Mouse (Mus musculus) MEL (cell line): ENCODE data around the gene Ntn1. TPM values are rescaled to one million over a fixed set of nuclear protein-coding genes. Genes with fewer than 3 reads are reported as not detected.

Experiments
- DNase-seq: peaks from one replicate; pipeline ENCODE4 v3.0.0; 2011; ENCODE audit warnings: low read depth, low spot score
- H3K27ac ChIP-seq: 2 replicates; pipeline ENCODE4 v1.5.1; 2012; ENCODE audit warnings: low read depth, mild to moderate bottlenecking, control low read depth, low read length, moderate library complexity; ENCODE audit not compliant: control insufficient read depth
- H3K27me3 ChIP-seq, 2 experiments: fragments of 150-350 bp in 1 of 2; sonication (generic) in 1 of 2; 2 replicates each; pipeline ENCODE4 v1.6.1; 2012; ENCODE audit warnings: low read length in 2 of 2, mild to moderate bottlenecking in 2 of 2, improper control_type of control experiment in 1 of 2, moderate library complexity in 1 of 2; ENCODE audit not compliant: insufficient read depth in 2 of 2, control insufficient read depth in 1 of 2
- H3K36me3 ChIP-seq, 2 experiments: 2 replicates each; pipeline ENCODE4 v1.6.1; 2012 to 2014; ENCODE audit warnings: low read length in 2 of 2, improper control_type of control experiment in 1 of 2, inconsistent platforms in 1 of 2, mild to moderate bottlenecking in 1 of 2; ENCODE audit not compliant: insufficient read depth in 2 of 2, control insufficient read depth in 1 of 2
- H3K4me1 ChIP-seq, 2 experiments: fragments of 150-350 bp in 1 of 2; sonication (generic) in 1 of 2; 2 replicates each; pipeline ENCODE4 v1.6.1; 2012; ENCODE audit warnings: low read length in 2 of 2, improper control_type of control experiment in 1 of 2, mild to moderate bottlenecking in 1 of 2; ENCODE audit not compliant: insufficient read depth in 2 of 2, control insufficient read depth in 1 of 2
- H3K4me3 ChIP-seq, 2 experiments: fragments of 150-350 bp in 1 of 2; sonication (generic) in 1 of 2; 2 replicates each; pipeline ENCODE4 v1.5.1; 2012; ENCODE audit warnings: low read depth in 2 of 2, low read length in 2 of 2, mild to moderate bottlenecking in 2 of 2, moderate library complexity in 2 of 2, control low read depth in 1 of 2, improper control_type of control experiment in 1 of 2; ENCODE audit not compliant: control insufficient read depth in 1 of 2, insufficient read depth in 1 of 2
- H3K79me2 ChIP-seq: 2 replicates; pipeline ENCODE4 v1.6.1; 2012; ENCODE audit warnings: mild to moderate bottlenecking, low read length, moderate library complexity; ENCODE audit not compliant: control insufficient read depth, poor library complexity, insufficient read depth
- H3K9ac ChIP-seq: 2 replicates; pipeline ENCODE4 v1.6.1; 2012; ENCODE audit warnings: low read depth, mild to moderate bottlenecking, control low read depth, low read length, moderate library complexity; ENCODE audit not compliant: control insufficient read depth, poor library complexity, severe bottlenecking
- H3K9me3 ChIP-seq: fragments of 150-350 bp; sonication (generic); replicated peaks from 2 replicates; pipeline ENCODE4 v1.6.1; 2012; ENCODE audit warnings: mild to moderate bottlenecking, low read length, improper control_type of control experiment, moderate library complexity; ENCODE audit not compliant: insufficient read depth
- BHLHE40 ChIP-seq: IDR thresholded peaks from 2 replicates; pipeline ENCODE4 v1.6.1; 2012; ENCODE audit warnings: low read depth, mild to moderate bottlenecking, inconsistent platforms, low read length, improper control_type of control experiment, borderline replicate concordance
- CHD1 ChIP-seq: IDR thresholded peaks from 2 replicates; pipeline ENCODE4 v1.6.1; 2012; ENCODE audit warnings: low read depth, mild to moderate bottlenecking, inconsistent platforms, low read length, improper control_type of control experiment
- ELF1 ChIP-seq: IDR thresholded peaks from 2 replicates; pipeline ENCODE4 v1.6.1; 2014; ENCODE audit warnings: low read depth, mild to moderate bottlenecking, inconsistent platforms, low read length, improper control_type of control experiment, moderate library complexity
- ETS1 ChIP-seq: IDR thresholded peaks from 2 replicates; pipeline ENCODE4 v1.6.1; 2012; ENCODE audit warnings: low read depth, mild to moderate bottlenecking, inconsistent platforms, low read length, improper control_type of control experiment, moderate library complexity
- GABPA ChIP-seq: IDR thresholded peaks from 2 replicates; pipeline ENCODE4 v1.6.1; 2012; ENCODE audit warnings: low read depth, mild to moderate bottlenecking, inconsistent platforms, low read length, improper control_type of control experiment, moderate library complexity
- GATA1 ChIP-seq: IDR thresholded peaks from 2 replicates; pipeline ENCODE4 v1.6.1; 2011; ENCODE audit warnings: low read depth, low read length, improper control_type of control experiment
- MEF2A ChIP-seq: IDR thresholded peaks from 2 replicates; pipeline ENCODE4 v1.6.1; 2014; ENCODE audit warnings: low read depth, mild to moderate bottlenecking, inconsistent platforms, low read length, improper control_type of control experiment; ENCODE audit not compliant: poor library complexity, insufficient replicate concordance, severe bottlenecking; ENCODE audit errors: extremely low read depth
- MYC ChIP-seq: IDR thresholded peaks from 2 replicates; pipeline ENCODE4 v1.6.1; 2011; ENCODE audit warnings: low read depth, mild to moderate bottlenecking, low read length, improper control_type of control experiment, moderate library complexity
- NELFE ChIP-seq: IDR thresholded peaks from 2 replicates; pipeline ENCODE4 v1.6.1; 2011; ENCODE audit warnings: low read depth, low read length, improper control_type of control experiment
- NRF1 ChIP-seq: IDR thresholded peaks from 2 replicates; pipeline ENCODE4 v1.6.1; 2014; ENCODE audit warnings: low read depth, mild to moderate bottlenecking, inconsistent platforms, low read length, improper control_type of control experiment, moderate library complexity; ENCODE audit not compliant: poor library complexity, insufficient read depth, severe bottlenecking
- POLR2A ChIP-seq, 2 experiments: IDR thresholded peaks; 2 replicates each; pipeline ENCODE4 v1.6.1; 2011 to 2012; ENCODE audit warnings: low read length in 2 of 2, mild to moderate bottlenecking in 2 of 2, control low read depth in 1 of 2, improper control_type of control experiment in 1 of 2, low read depth in 1 of 2, moderate library complexity in 1 of 2; ENCODE audit not compliant: control insufficient read depth in 1 of 2, insufficient read depth in 1 of 2, poor library complexity in 1 of 2
- POLR2AphosphoS5 ChIP-seq: IDR thresholded peaks from 2 replicates; pipeline ENCODE4 v1.6.1; 2012; ENCODE audit warnings: low read depth, borderline replicate concordance, mild to moderate bottlenecking, inconsistent platforms, low read length, moderate library complexity, mixed read lengths
- RAD21 ChIP-seq: IDR thresholded peaks from 2 replicates; pipeline ENCODE4 v1.6.1; 2011; ENCODE audit warnings: mild to moderate bottlenecking, low read depth, low read length, improper control_type of control experiment
- RCOR1 ChIP-seq: IDR thresholded peaks from 2 replicates; pipeline ENCODE4 v1.6.1; 2012; ENCODE audit warnings: low read depth, mild to moderate bottlenecking, inconsistent platforms, low read length, improper control_type of control experiment
- SIN3A ChIP-seq: IDR thresholded peaks from 2 replicates; pipeline ENCODE4 v1.6.1; 2012; ENCODE audit warnings: low read length, improper control_type of control experiment, inconsistent platforms
- TAL1 ChIP-seq: IDR thresholded peaks from 2 replicates; pipeline ENCODE4 v1.6.1; 2012; ENCODE audit warnings: mild to moderate bottlenecking, inconsistent platforms, low read length, moderate library complexity, mixed read lengths
- TBP ChIP-seq: IDR thresholded peaks from 2 replicates; pipeline ENCODE4 v1.8.0; 2011; ENCODE audit warnings: low read depth, low read length, improper control_type of control experiment
- TCF12 ChIP-seq: IDR thresholded peaks from 2 replicates; pipeline ENCODE4 v1.6.1; 2014; ENCODE audit warnings: low read depth, mild to moderate bottlenecking, inconsistent platforms, low read length, improper control_type of control experiment, moderate library complexity
- USF1 ChIP-seq: IDR thresholded peaks from 2 replicates; pipeline ENCODE4 v1.6.1; 2014; ENCODE audit warnings: low read depth, mild to moderate bottlenecking, inconsistent platforms, low read length, improper control_type of control experiment, moderate library complexity
- ZKSCAN1 ChIP-seq: IDR thresholded peaks from 2 replicates; pipeline ENCODE4 v1.6.1; 2012; ENCODE audit warnings: low read depth, mild to moderate bottlenecking, inconsistent platforms, low read length, improper control_type of control experiment, moderate library complexity
- ZMIZ1 ChIP-seq: IDR thresholded peaks from 2 replicates; pipeline ENCODE4 v1.6.1; 2012; ENCODE audit warnings: low read depth, mild to moderate bottlenecking, inconsistent platforms, low read length, improper control_type of control experiment, moderate library complexity
- ZNF384 ChIP-seq: IDR thresholded peaks from 2 replicates; pipeline ENCODE4 v1.6.1; 2012; ENCODE audit warnings: low read depth, mild to moderate bottlenecking, inconsistent platforms, low read length, improper control_type of control experiment
- polyA plus RNA-seq, 2 experiments: library from polyadenylated mRNA; stranded (reverse) in 1 of 2; unstranded in 1 of 2; fragments of >175 nt in 1 of 2; fragments of >200 nt in 1 of 2; gene quantifications; 2 replicates each; pipeline versions ENCODE4 v1.2.1 to v1.2.4; 2012; ENCODE audit warnings: low replicate concordance in 2 of 2, low read depth in 1 of 2; ENCODE audit not compliant: insufficient read length in 2 of 2, insufficient read depth in 1 of 2, missing spikeins in 1 of 2
- total RNA-seq: library from RNA; depleted of rRNA; stranded (reverse); fragments of 300-350 nt; gene quantifications from 2 replicates; pipeline ENCODE4 v1.2.3, GENCODE M21; 2012

Gene Ntn1
- total and polyA plus RNA-seq, 3 experiments: not detected

DNA sequence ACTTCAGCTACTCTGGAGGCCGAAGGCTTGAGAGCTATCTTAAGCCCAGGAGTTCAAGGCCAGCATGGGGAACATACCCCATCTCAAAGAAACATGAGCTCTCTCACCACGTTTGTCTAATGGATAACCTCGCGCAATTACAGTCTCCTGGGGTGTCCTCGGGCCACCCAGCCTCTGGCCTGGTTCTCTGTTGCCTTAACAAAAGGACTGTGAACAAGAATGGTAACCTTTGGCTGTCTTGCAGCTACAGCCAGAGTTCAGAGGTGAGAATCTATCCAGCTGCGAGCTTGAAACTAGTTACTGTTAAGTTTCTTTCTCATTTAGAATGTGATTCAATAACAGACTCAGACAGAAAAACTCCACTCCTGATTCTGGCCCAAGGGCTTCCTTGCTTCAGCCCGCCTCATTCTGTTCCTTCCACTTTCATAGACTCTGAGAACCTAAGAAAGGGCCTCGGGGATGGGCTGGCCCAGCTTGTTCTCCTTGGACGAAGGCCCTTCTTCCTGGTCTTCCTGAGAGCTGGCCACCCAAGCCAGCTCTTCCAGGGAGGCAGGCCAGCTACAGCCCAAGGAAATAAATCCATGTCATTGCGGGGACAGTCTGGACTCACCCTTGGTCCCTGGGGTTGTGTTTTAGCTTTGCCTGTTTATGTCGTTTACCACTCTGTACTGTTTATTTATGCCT, 12.5 kb downstream of the Ntn1 start:
- H3K79me2 ChIP-seq: no peaks in the 10 kb centered on the region
- peaks cover 0 to 3% of the 10 kb centered on the region in 2 experiments; a peak in 2 of 4 replicates for H3K27me3 ChIP-seq
- 0 out of 4 replicates have a peak, but pooled peaks cover 0 to 3% of the 10 kb centered on the region in 2 experiments for H3K4me1 ChIP-seq
- DNase-seq: no peak
- no peak overlapping the region for H3K4me3 ChIP-seq
- H3K9me3 ChIP-seq: no peaks in the 10 kb centered on the region
- no peak overlapping the region for H3K9ac ChIP-seq
- TF ChIP-seq MEF2A (no peak), GABPA (no peak), SIN3A (no peak), BHLHE40 (no peak), USF1 (no peak), RCOR1 (no peak), MYC (no peak), RAD21 (no peak), CHD1 (no peak), NRF1 (no peak), ETS1 (no peak), POLR2A (IDR thresholded peaks at IDR 0.05; ENCODE audit: control insufficient read depth in 1 of 2, insufficient read depth in 1 of 2, low read depth in 1 of 2, low read length in 2 of 2, poor library complexity in 1 of 2) (no peak), NELFE (no peak), TAL1 (no peak), TCF12 (no peak), ZMIZ1 (no peak)
- H3K36me3 ChIP-seq: no peaks in the 10 kb centered on the region
- H3K27ac ChIP-seq: no peak overlapping the region

DNA sequence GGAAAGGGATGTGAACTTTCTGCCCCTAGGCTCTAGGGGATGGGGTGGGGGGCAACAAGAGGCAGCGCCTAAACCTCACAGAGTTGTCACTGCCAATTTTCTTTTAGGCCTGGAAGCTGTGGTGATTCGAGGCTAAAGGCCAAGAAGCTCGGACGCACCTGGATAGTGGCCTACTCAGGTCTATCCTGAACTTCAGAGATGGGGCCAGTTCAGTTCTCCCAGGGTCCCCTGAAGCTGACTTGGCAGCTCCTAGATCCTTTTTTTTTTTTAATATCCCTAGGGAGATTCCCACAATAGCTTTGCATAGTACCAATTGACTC, 13.2 kb downstream of the Ntn1 start:
- peaks cover 0 to 3% of the 10 kb centered on the region in 2 experiments; a peak in 2 of 4 replicates for H3K27me3 ChIP-seq
- H3K9ac ChIP-seq: no peak overlapping the region

More for the DNA sequence above, 13.2 kb downstream of the Ntn1 start:
- Histone ChIP-seq H3K9me3 (no peaks in the 10 kb centered on the region), H3K79me2 (no peaks in the 10 kb centered on the region), H3K36me3 (no peaks in the 10 kb centered on the region), H3K4me3 (no peak overlapping the region), H3K4me1 (0 out of 4 replicates have a peak, but pooled peaks cover 0 to 3% of the 10 kb centered on the region in 2 experiments), H3K27ac (no peak overlapping the region)
- TF ChIP-seq ZMIZ1 (no peak), POLR2AphosphoS5 (no peak), GABPA (no peak), TBP (no peak), ZNF384 (no peak), GATA1 (no peak), ZKSCAN1 (no peak), POLR2A (IDR thresholded peaks at IDR 0.05; ENCODE audit: control insufficient read depth in 1 of 2, insufficient read depth in 1 of 2, low read depth in 1 of 2, low read length in 2 of 2, poor library complexity in 1 of 2) (no peak), ELF1 (no peak)
- DNase-seq: no peak
